Mouse (Mus musculus) ES-Bruce4 (cell line): ENCODE data around the gene Fubp3.

Source experiments
- CTCF ChIP-seq: IDR thresholded peaks from one replicate; pipeline ENCODE4 v1.8.1; 2011; ENCODE audit warnings: low read depth, low read length
- EP300 ChIP-seq: IDR thresholded peaks from 2 replicates; pipeline ENCODE4 v1.6.1; 2011; ENCODE audit warnings: low read depth, low read length; ENCODE audit not compliant: insufficient read depth
- POLR2A ChIP-seq: IDR thresholded peaks from one replicate; pipeline ENCODE4 v1.8.1; 2011; ENCODE audit warnings: low read length; ENCODE audit not compliant: insufficient read depth

GRCm38 (mm10) chr2:31636742-31637141, 64.3 kb downstream of the Fubp3 start:
- TF ChIP-seq EP300 = no peak
- no peak for TF ChIP-seq CTCF
- no peak for TF ChIP-seq POLR2A
